Comparison of ENCODE assay signal across 25 mouse cellular contexts in genomic region chr5:112418023-112418422, GRCm38 (mm10). TPM values are rescaled to one million over a fixed set of nuclear protein-coding genes. Genes with fewer than 3 reads are reported as not detected.
DNase-seq lines count a peak whose midpoint lies in the region; ATAC-seq and TF ChIP-seq lines count a peak whose summit lies in the region.
"Had no signal": no experiment of that assay in that cellular context is flagged by ENCODE, and none has a peak within 500 bp of the region (broad histone marks: within the 10 kb centered on the region; RNA-seq: fewer than 3 reads in every experiment).

No protein-coding gene starts in this region.

- DNase-seq in hindbrain, embryonic 10.5 days (ENCODE audit: low spot score): no peak
- peak; percentile 70 for DNase-seq in brain, adult 2 months (ENCODE audit: low read depth, low spot score)
- peak; percentile 23 for DNase-seq in brain, embryonic 14.5 days (ENCODE audit: low read depth)
- DNase-seq in urinary bladder, postnatal 25 days (ENCODE audit: low spot score): no peak
- DNase-seq: adrenal gland, postnatal 10 days; gastrocnemius, postnatal 36 days; layer of hippocampus, postnatal 36 days; liver; retina, postnatal 1 day; thymus, postnatal 25 days had no signal

- no peak overlapping the region for H3K4me2 ChIP-seq in hindbrain, embryonic 12.5 days (replicated peaks)
- H3K4me2 ChIP-seq in hindbrain, embryonic 15.5 days: no peak overlapping the region
- H3K4me2 ChIP-seq: embryonic facial prominence, embryonic 12.5 days had no signal

- no peak for ATAC-seq in hindbrain, embryonic 12.5 days (ENCODE audit: low FRiP score)
- ATAC-seq in hindbrain, embryonic 15.5 days (ENCODE audit: low FRiP score, low read depth): no peak
- ATAC-seq in granulocyte monocyte progenitor cell, adult 5-6 weeks (replicated peaks; ENCODE audit: poor library complexity, severe bottlenecking): no peak
- ATAC-seq: forebrain, embryonic 14.5 days; intestine, postnatal 0 days; lung, postnatal 0 days had no signal

- no peak for TF ChIP-seq POLR2A in brain, embryonic 14.5 days (IDR thresholded peaks at IDR 0.05; ENCODE audit: borderline replicate concordance, extremely low read depth, insufficient read depth, insufficient read length, poor library complexity, severe bottlenecking)

- H3K27me3 ChIP-seq in hindbrain, embryonic 12.5 days: peaks cover 11% of the 10 kb centered on the region; the same call in 1 of the 2 replicates
- peaks cover 19% of the 10 kb centered on the region for H3K27me3 ChIP-seq in hindbrain, embryonic 10.5 days (ENCODE audit: insufficient read depth, poor library complexity, severe bottlenecking)
- no peaks in the 10 kb centered on the region for H3K27me3 ChIP-seq in hindbrain, embryonic 15.5 days

- H3K9me3 ChIP-seq in hindbrain, embryonic 12.5 days (replicated peaks): no peaks in the 10 kb centered on the region
- H3K9me3 ChIP-seq in hindbrain, embryonic 10.5 days: no peaks in the 10 kb centered on the region; the same call in 1 of the 2 replicates
- H3K9me3 ChIP-seq in hindbrain, embryonic 15.5 days: no peaks in the 10 kb centered on the region
- H3K9me3 ChIP-seq: embryonic facial prominence, embryonic 12.5 days had no signal

- peaks cover 9% of the 10 kb centered on the region for H3K36me3 ChIP-seq in hindbrain, embryonic 12.5 days
- no peaks in the 10 kb centered on the region for H3K36me3 ChIP-seq in hindbrain, embryonic 10.5 days
- H3K36me3 ChIP-seq in hindbrain, embryonic 15.5 days: peaks cover 18% of the 10 kb centered on the region
- H3K36me3 ChIP-seq: embryonic facial prominence, embryonic 12.5 days had no signal

- H3K4me1 ChIP-seq in hindbrain, embryonic 12.5 days: peaks cover 18% of the 10 kb centered on the region
- H3K4me1 ChIP-seq in hindbrain, embryonic 10.5 days (replicated peaks): peaks cover 24% of the 10 kb centered on the region
- H3K4me1 ChIP-seq in hindbrain, embryonic 15.5 days (replicated peaks): peaks cover 20% of the 10 kb centered on the region

- WGBS in hindbrain, embryonic 12.5 days: 57% methylated on average over 4 of the region's 4 CpGs
- WGBS in hindbrain, embryonic 10.5 days: 59% methylated on average over 4 of the region's 4 CpGs
- 49% methylated on average over 4 of the region's 4 CpGs for WGBS in hindbrain, embryonic 15.5 days

- no peak overlapping the region for H3K4me3 ChIP-seq in hindbrain, embryonic 12.5 days
- no peak overlapping the region for H3K4me3 ChIP-seq in hindbrain, embryonic 10.5 days
- no peak overlapping the region for H3K4me3 ChIP-seq in hindbrain, embryonic 15.5 days
- H3K4me3 ChIP-seq: embryonic facial prominence, embryonic 12.5 days; erythroblast, embryonic 14.5 days had no signal

- TF ChIP-seq CTCF in brain, embryonic 14.5 days (IDR thresholded peaks at IDR 0.05; ENCODE audit: borderline replicate concordance, extremely low read depth, insufficient read depth, insufficient read length): no peak

- H3K27ac ChIP-seq in hindbrain, embryonic 12.5 days: peak overlapping the region; percentile 44; the same call in 1 of the 2 replicates
- no peak overlapping the region for H3K27ac ChIP-seq in hindbrain, embryonic 10.5 days
- peak overlapping the region; percentile 38; the same call in 1 of the 2 replicates for H3K27ac ChIP-seq in hindbrain, embryonic 15.5 days (replicated peaks)
- H3K27ac ChIP-seq: embryonic facial prominence, embryonic 12.5 days had no signal

- no peak overlapping the region for H3K9ac ChIP-seq in hindbrain, embryonic 12.5 days
- H3K9ac ChIP-seq in hindbrain, embryonic 15.5 days: no peak overlapping the region
- H3K9ac ChIP-seq: embryonic facial prominence, embryonic 12.5 days had no signal

RNA-seq across cellular contexts. Expression of gene Asphd2, which starts 23.4 kb away (rescaled TPM):
- polyA plus RNA-seq in hindbrain, embryonic 12.5 days (2016; fragmentation: Nextera tagmentation; extraction: Ambion mirVana): 60.7 and 66.1 TPM in 2 replicates
- polyA plus RNA-seq in hindbrain, embryonic 10.5 days (2016; fragmentation: Nextera tagmentation; extraction: Ambion mirVana): 19.3 and 24.8 TPM in 2 replicates
- polyA plus RNA-seq in brain, embryonic 14.5 days (2012; rRNA removed): 120 and 140 TPM in 2 replicates
- 104 and 106 TPM in 2 replicates for polyA plus RNA-seq in hindbrain, embryonic 15.5 days (2015; fragmentation: Nextera tagmentation; extraction: Ambion mirVana)
- not detected in 2 replicates for total RNA-seq in granulocyte monocyte progenitor cell, adult 5-6 weeks (2014; fragmentation: Nextera tagmentation)
- not detected in 2 replicates for total RNA-seq in granulocyte monocyte progenitor cell, adult 5-6 weeks (2017)
- total RNA-seq: hematopoietic stem cell, adult 5-6 weeks; monocyte, adult 5-6 weeks had no signal
- polyA plus RNA-seq: erythroblast, embryonic 14.5 days; liver, embryonic 16.5 days had no signal

RNA-seq across cellular contexts. Expression of gene Gm6588, which starts 31.2 kb away (rescaled TPM):
- 0.37 and 0.64 TPM in 2 replicates for polyA plus RNA-seq in hindbrain, embryonic 12.5 days (2016; fragmentation: Nextera tagmentation; extraction: Ambion mirVana)
- polyA plus RNA-seq in hindbrain, embryonic 10.5 days (2016; fragmentation: Nextera tagmentation; extraction: Ambion mirVana): 0.14 TPM in 1 of 2 replicates, not detected in the other
- polyA plus RNA-seq in brain, embryonic 14.5 days (2012; rRNA removed): not detected in 2 replicates
- 0.63 and 1.0 TPM in 2 replicates for polyA plus RNA-seq in hindbrain, embryonic 15.5 days (2015; fragmentation: Nextera tagmentation; extraction: Ambion mirVana)
- not detected in 2 replicates for total RNA-seq in granulocyte monocyte progenitor cell, adult 5-6 weeks (2014; fragmentation: Nextera tagmentation)
- not detected in 2 replicates for total RNA-seq in granulocyte monocyte progenitor cell, adult 5-6 weeks (2017)
- total RNA-seq: adrenal gland, postnatal 10 days; gastrocnemius, postnatal 36 days; hematopoietic stem cell, adult 5-6 weeks; layer of hippocampus, postnatal 36 days; left cerebral cortex, postnatal 25 days; monocyte, adult 5-6 weeks had no signal
- polyA plus RNA-seq: cortical plate, adult 2 months; embryonic facial prominence, embryonic 12.5 days; erythroblast, embryonic 14.5 days; heart, embryonic 16.5 days; intestine, postnatal 0 days; kidney, embryonic 16.5 days; liver, embryonic 16.5 days; lung, postnatal 0 days had no signal

Comparison
In these comparisons a context has a peak if more than half of its experiments do, and no peak if none do; other contexts are left out.
1. DNase-seq: peak in brain, adult 2 months (single experiment) and brain, embryonic 14.5 days (single experiment); none in hindbrain, embryonic 10.5 days (single experiment) and urinary bladder, postnatal 25 days (single experiment).